Mouse (Mus musculus) lung, embryonic 15.5 days (tissue): ENCODE data around the gene Tnfrsf9. TPM values are rescaled to one million over a fixed set of nuclear protein-coding genes. Genes with fewer than 3 reads are reported as not detected.

ENCODE experiments used
- ATAC-seq: fragments of 200-750 bp; cut with Nextera tagmentation; 2 replicates; pipeline ENCODE4 v1.8.0; 2017; ENCODE audit warnings: moderate number of reproducible peaks, borderline replicate concordance; ENCODE audit not compliant: low FRiP score, low TSS enrichment; ENCODE audit errors: extremely low read depth
- H3K27ac ChIP-seq: fragments of 300-500 bp; sonication (generic); 2 replicates; pipeline ENCODE4 v1.5.1; 2015; ENCODE audit warnings: moderate library complexity, mild to moderate bottlenecking, inconsistent platforms
- H3K27me3 ChIP-seq: fragments of 300-500 bp; sonication (generic); 2 replicates; pipeline ENCODE4 v1.6.1; 2015; ENCODE audit warnings: inconsistent platforms
- H3K36me3 ChIP-seq: fragments of 300-500 bp; sonication (generic); 2 replicates; pipeline ENCODE4 v1.6.1; 2015; ENCODE audit warnings: inconsistent platforms
- H3K4me1 ChIP-seq: fragments of 300-500 bp; sonication (generic); 2 replicates; pipeline ENCODE4 v1.6.1; 2015; ENCODE audit warnings: inconsistent platforms
- H3K4me2 ChIP-seq: fragments of 300-500 bp; sonication (generic); 2 replicates; pipeline ENCODE4 v1.6.1; 2015; ENCODE audit warnings: inconsistent platforms, mild to moderate bottlenecking, moderate library complexity
- H3K4me3 ChIP-seq: fragments of 300-500 bp; sonication (generic); 2 replicates; pipeline ENCODE4 v1.5.1; 2015; ENCODE audit warnings: mild to moderate bottlenecking, inconsistent platforms
- H3K9ac ChIP-seq: fragments of 300-500 bp; sonication (generic); 2 replicates; pipeline ENCODE4 v1.6.1; 2015; ENCODE audit warnings: inconsistent platforms
- H3K9me3 ChIP-seq: fragments of 300-500 bp; sonication (generic); 2 replicates; pipeline ENCODE4 v1.6.1; 2016; ENCODE audit warnings: inconsistent platforms
- WGBS: fragments of 180-500 bp; shearing (Covaris S2); methylation state at CpG from one replicate; pipeline ENCODE4 v1.1.7; 2015; 5-methylcytosine and 5-hydroxymethylcytosine counted together
- polyA plus RNA-seq: library from polyadenylated mRNA; unstranded; fragments of >200 nt; fragmentation: Nextera tagmentation; extraction: Ambion mirVana; gene quantifications from 2 replicates; pipeline ENCODE4 v1.2.1, GENCODE M21; 2015

Tnfrsf9 gene
- polyA plus RNA-seq, 1 experiment from 2014 or later, result 0.29 TPM

GRCm38 (mm10) chr4:150915181-150915906, 982 bp downstream of the Tnfrsf9 start:
- peaks cover 21% of the 10 kb centered on the region for H3K4me1 ChIP-seq
- no peaks in the 10 kb centered on the region for H3K9me3 ChIP-seq
- H3K4me2 ChIP-seq, result peak overlapping the region; percentile 57
- peak overlapping the region; percentile 64 for H3K4me3 ChIP-seq
- no peaks in the 10 kb centered on the region for H3K27me3 ChIP-seq
- WGBS, result 44% methylated on average over 10 of the region's 10 CpGs
- no peak for ATAC-seq
- peak overlapping the region; percentile 75 for H3K9ac ChIP-seq
- H3K36me3 ChIP-seq, result no peaks in the 10 kb centered on the region
- H3K27ac ChIP-seq, result peak overlapping the region; percentile 92; the same call in 1 of the 2 replicates

GRCm38 (mm10) chr4:150917336-150918027, 3.1 kb downstream of the Tnfrsf9 start:
- Histone ChIP-seq H3K9ac (no peak overlapping the region), H3K36me3 (no peaks in the 10 kb centered on the region), H3K4me3 (no peak overlapping the region), H3K27me3 (no peaks in the 10 kb centered on the region), H3K4me1 (peaks cover 21% of the 10 kb centered on the region), H3K27ac (no peak overlapping the region), H3K9me3 (no peaks in the 10 kb centered on the region), H3K4me2 (no peak overlapping the region)
- WGBS, result 66% methylated on average over 8 of the region's 8 CpGs
- no peak for ATAC-seq

GRCm38 (mm10) chr4:150921206-150921605, 6.8 kb downstream of the Tnfrsf9 start:
- Histone ChIP-seq H3K9ac (no peak overlapping the region), H3K4me3 (no peak overlapping the region), H3K27me3 (no peaks in the 10 kb centered on the region), H3K36me3 (no peaks in the 10 kb centered on the region), H3K9me3 (no peaks in the 10 kb centered on the region), H3K4me2 (no peak overlapping the region), H3K27ac (no peak overlapping the region), H3K4me1 (no peaks in the 10 kb centered on the region)
- no peak; the same call in 1 of the 2 replicates for ATAC-seq
- WGBS, result 75% methylated on average over 8 of the region's 8 CpGs

DNA sequence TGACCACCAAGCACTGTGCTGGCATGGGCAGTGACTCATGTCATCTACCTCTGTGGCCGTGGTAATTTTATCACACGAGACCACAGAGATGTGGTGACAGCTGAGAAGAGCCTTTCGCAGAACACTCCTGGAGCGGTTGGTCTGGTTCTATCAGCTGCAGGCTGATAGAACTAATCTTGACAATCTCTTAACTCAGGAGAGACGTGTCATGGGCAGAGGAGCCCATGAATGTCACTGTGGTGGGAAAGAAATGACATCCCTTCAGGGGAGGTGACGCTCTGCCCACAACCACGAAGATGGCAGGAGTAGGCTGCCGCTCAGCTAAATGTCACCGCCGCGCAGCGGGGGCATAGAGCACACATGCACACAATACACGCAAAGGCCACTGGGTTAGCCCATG, 9.9 kb downstream of the Tnfrsf9 start:
- Histone ChIP-seq H3K27me3 (no peaks in the 10 kb centered on the region), H3K36me3 (no peaks in the 10 kb centered on the region), H3K9me3 (no peaks in the 10 kb centered on the region), H3K4me1 (no peaks in the 10 kb centered on the region), H3K27ac (no peak overlapping the region), H3K9ac (no peak overlapping the region), H3K4me3 (no peak overlapping the region), H3K4me2 (no peak overlapping the region)
- WGBS, result 67% methylated on average over 13 of the region's 13 CpGs
- ATAC-seq, result no peak

DNA sequence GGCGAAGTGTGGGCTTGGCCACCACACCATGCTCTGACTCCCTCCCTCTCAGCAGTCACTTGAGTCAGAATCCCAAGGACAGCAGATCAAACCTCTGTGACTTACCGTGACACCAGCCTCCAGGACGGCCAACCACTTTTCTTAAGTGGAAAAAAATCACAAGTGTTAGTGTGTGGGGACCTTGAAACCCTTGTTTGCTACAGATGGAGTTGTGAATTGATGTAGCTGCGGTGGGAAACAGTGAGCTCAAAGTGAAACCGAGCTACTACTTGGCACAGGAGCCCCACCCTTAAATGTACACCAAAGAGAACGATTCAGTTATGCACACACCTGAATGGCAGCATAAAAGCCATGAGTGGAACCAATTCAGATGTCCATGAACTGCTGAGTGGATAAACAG, 10.6 kb downstream of the Tnfrsf9 start:
- 74% methylated on average over 6 of the region's 6 CpGs for WGBS
- Histone ChIP-seq H3K36me3 (no peaks in the 10 kb centered on the region), H3K4me3 (no peak overlapping the region), H3K27ac (no peak overlapping the region), H3K9ac (no peak overlapping the region), H3K9me3 (no peaks in the 10 kb centered on the region), H3K27me3 (no peaks in the 10 kb centered on the region), H3K4me2 (no peak overlapping the region), H3K4me1 (no peaks in the 10 kb centered on the region)
- ATAC-seq, result no peak

- H3K4me3 ChIP-seq, result no peak overlapping the region
- H3K4me2 ChIP-seq, result no peak overlapping the region
- H3K27ac ChIP-seq, result no peak overlapping the region
- no peaks in the 10 kb centered on the region for H3K4me1 ChIP-seq
- 49% methylated on average over 5 of the region's 5 CpGs for WGBS
- no peaks in the 10 kb centered on the region for H3K27me3 ChIP-seq
- no peaks in the 10 kb centered on the region for H3K36me3 ChIP-seq
- ATAC-seq, result no peak
- H3K9ac ChIP-seq, result no peak overlapping the region
- H3K9me3 ChIP-seq, result no peaks in the 10 kb centered on the region
These were observed 11.6 kb downstream of the Tnfrsf9 start for GRCm38 (mm10) chr4:150925923-150926322.

DNA sequence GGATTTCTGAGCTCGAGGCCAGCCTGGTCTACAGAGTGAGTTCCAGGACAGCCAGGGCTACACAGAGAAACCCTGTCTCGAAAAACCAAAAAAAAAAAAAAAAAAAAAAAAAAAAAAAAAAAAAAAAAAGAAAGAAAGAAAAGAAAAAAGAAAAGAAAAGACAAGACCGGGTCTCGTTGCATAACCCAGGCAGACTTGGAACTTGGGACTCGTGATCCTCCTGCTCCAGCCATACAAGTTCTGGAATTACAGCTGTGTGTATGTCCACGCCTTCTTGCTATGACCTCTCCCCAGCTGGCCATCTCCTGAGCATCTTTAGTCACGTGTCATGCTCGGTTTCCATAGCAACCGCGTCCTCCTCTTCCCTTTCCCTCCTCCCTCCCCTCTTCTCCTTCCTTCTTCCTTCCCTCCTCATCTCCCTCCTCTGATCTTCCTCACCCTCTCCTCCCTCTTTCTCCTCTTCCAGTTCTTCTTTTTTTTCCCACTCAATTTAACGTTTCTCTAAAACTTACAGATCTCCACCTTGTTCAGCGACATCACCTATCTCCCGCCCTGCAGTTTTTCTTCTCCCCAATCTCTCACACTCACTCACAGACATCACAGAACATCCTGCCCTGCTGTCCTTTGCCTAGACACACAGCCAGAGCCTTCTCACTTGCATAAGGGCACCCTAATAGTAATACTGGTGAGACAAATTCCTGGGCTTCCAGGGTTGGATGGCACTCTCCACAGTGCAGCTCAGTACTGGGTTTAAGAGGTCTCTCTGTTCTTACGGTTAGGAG, 12.8 kb downstream of the Tnfrsf9 start:
- no peaks in the 10 kb centered on the region for H3K4me1 ChIP-seq
- H3K9me3 ChIP-seq, result no peaks in the 10 kb centered on the region
- no peak overlapping the region for H3K9ac ChIP-seq
- no peak overlapping the region for H3K4me2 ChIP-seq
- no peaks in the 10 kb centered on the region for H3K27me3 ChIP-seq
- no peak for ATAC-seq
- no peaks in the 10 kb centered on the region for H3K36me3 ChIP-seq
- H3K27ac ChIP-seq, result no peak overlapping the region
- no peak overlapping the region for H3K4me3 ChIP-seq
- WGBS, result 45% methylated on average over 14 of the region's 14 CpGs

DNA sequence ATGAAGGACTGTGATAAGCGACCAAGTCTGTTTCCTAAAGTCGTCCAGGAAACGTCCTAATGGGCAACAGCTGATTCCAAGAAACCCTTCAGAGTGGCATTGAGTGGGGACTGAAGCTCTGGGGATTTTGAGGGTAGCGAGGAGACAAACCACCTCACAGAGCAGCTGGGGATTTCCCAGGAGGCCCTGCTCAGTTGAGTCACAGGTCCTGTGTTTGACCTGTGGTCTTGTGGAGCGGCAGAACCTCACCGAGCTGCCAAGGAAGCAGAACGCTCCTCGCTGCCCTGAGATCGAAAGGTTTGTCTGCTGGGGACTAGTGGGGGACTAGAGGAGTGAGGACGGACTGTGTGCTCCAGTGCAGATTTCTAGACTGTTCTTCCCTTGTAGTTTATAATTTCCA, 13.4 kb downstream of the Tnfrsf9 start:
- ATAC-seq, result no peak
- Histone ChIP-seq H3K36me3 (no peaks in the 10 kb centered on the region), H3K4me3 (no peak overlapping the region), H3K9ac (no peak overlapping the region), H3K9me3 (no peaks in the 10 kb centered on the region), H3K27me3 (no peaks in the 10 kb centered on the region), H3K27ac (no peak overlapping the region), H3K4me1 (no peaks in the 10 kb centered on the region), H3K4me2 (no peak overlapping the region)
- WGBS, result 37% methylated on average over 10 of the region's 10 CpGs

DNA sequence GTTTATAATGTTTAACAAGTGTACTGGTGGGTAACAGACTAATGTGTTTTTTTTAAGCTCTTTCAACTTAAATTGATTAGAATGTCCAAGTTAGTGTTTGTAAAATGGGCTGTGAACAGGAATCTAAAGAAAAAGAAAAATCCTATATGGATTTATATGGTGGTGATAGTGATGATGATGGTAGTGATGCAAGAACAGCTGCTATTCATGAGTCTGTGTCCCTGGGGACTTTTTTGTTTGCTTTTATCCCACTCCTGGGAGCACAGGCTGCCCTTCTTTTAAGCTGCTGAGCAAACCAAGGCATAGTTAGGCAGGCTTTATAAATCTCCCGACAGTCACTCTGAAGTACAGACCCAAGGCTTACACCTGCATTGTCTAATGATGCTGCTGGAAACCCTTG, 19.1 kb downstream of the Tnfrsf9 start:
- WGBS, result 55% methylated on average over 1 of the region's 1 CpGs
- Histone ChIP-seq H3K4me1 (no peaks in the 10 kb centered on the region), H3K36me3 (no peaks in the 10 kb centered on the region), H3K9ac (no peak overlapping the region), H3K27ac (no peak overlapping the region), H3K27me3 (peaks cover 5% of the 10 kb centered on the region; the same call in 1 of the 2 replicates), H3K4me3 (no peak overlapping the region), H3K9me3 (no peaks in the 10 kb centered on the region), H3K4me2 (no peak overlapping the region)
- no peak for ATAC-seq

DNA sequence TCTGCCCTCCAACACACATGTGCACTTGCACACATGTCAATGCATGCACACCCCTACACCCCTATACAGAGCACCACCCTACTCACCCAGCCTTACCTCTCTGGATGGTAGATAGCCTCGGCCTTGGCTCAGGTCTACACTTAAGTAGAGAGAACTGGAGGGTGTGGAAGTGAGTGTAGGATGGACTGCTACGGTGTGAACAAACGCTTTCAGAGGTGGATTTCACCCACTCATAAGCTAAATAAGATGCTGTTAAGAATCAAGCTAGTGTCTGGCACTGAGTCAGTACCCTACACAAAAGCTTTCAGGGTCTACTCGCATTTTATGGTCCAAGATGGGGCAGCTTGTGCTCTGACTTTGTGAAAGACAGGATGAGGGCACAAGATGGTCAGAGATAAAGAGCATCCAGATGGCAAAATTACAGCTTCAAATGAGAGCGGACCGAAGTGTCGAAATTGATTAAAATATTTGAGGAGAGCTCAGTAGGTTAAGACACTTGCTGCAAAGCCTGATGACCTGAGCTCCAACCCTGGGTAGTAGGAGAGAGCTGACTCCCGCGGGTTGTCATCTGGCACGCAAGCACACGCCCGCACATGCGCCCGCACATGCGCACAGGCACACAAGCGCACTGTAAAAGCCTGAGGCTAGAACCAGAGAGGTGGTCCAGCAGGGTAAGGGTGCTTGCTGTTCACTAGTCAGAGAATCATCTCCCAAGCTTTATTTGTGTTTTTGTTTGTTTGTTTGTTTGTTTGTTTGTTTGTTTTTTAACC, 23.1 kb downstream of the Tnfrsf9 start:
- ATAC-seq, result no peak
- no peak overlapping the region for H3K4me3 ChIP-seq
- 83% methylated on average over 16 of the region's 16 CpGs for WGBS

GRCm38 (mm10) chr4:150938063-150938452, 23.7 kb downstream of the Tnfrsf9 start:
- 27% methylated on average over 14 of the region's 14 CpGs for WGBS
- Histone ChIP-seq H3K36me3 (no peaks in the 10 kb centered on the region), H3K4me1 (no peaks in the 10 kb centered on the region), H3K9me3 (no peaks in the 10 kb centered on the region), H3K4me3 (no peak overlapping the region), H3K27ac (no peak overlapping the region), H3K27me3 (peaks cover 5% of the 10 kb centered on the region; the same call in 1 of the 2 replicates), H3K9ac (no peak overlapping the region), H3K4me2 (peak overlapping the region; percentile 8; the same call in 1 of the 2 replicates)
- no peak for ATAC-seq

More for the DNA sequence above, 23.1 kb downstream of the Tnfrsf9 start:
- Histone ChIP-seq H3K9me3 (no peaks in the 10 kb centered on the region), H3K9ac (no peak overlapping the region), H3K27me3 (peaks cover 5% of the 10 kb centered on the region; the same call in 1 of the 2 replicates), H3K27ac (no peak overlapping the region), H3K4me1 (no peaks in the 10 kb centered on the region), H3K36me3 (no peaks in the 10 kb centered on the region), H3K4me2 (peak overlapping the region; percentile 8; the same call in 1 of the 2 replicates)
